Mouse (Mus musculus) neural tube, embryonic 14.5 days (tissue): ENCODE data around the gene Tnfaip6. TPM values are rescaled to one million over a fixed set of nuclear protein-coding genes. Genes with fewer than 3 reads are reported as not detected.
"Not testable (repeated sequence)": the region's sequence is repeated elsewhere in the genome, so short reads cannot be mapped to it uniquely, and the experiment has no call there.

Experiments
- ATAC-seq: fragments of 200-750 bp; cut with Nextera tagmentation; 2 replicates; pipeline ENCODE4 v1.8.0; 2017; ENCODE audit warnings: low read depth, mild to moderate bottlenecking, moderate TSS enrichment, moderate library complexity
- H3K27ac ChIP-seq: fragments of 300-500 bp; sonication (generic); 2 replicates; pipeline ENCODE4 v1.5.1; 2014; ENCODE audit warnings: low read depth, mild to moderate bottlenecking, control low read depth, low read length, moderate library complexity, mixed read lengths
- H3K27me3 ChIP-seq: fragments of 300-500 bp; sonication (generic); 2 replicates; pipeline ENCODE4 v1.6.1; 2014; ENCODE audit warnings: low read length; ENCODE audit not compliant: control insufficient read depth, insufficient read depth
- H3K36me3 ChIP-seq: fragments of 300-500 bp; sonication (generic); 2 replicates; pipeline ENCODE4 v1.6.1; 2014; ENCODE audit warnings: low read length, mixed read lengths; ENCODE audit not compliant: control insufficient read depth, insufficient read depth
- H3K4me1 ChIP-seq: fragments of 300-500 bp; sonication (generic); 2 replicates; pipeline ENCODE4 v1.6.1; 2014; ENCODE audit warnings: low read length; ENCODE audit not compliant: control insufficient read depth, insufficient read depth
- H3K4me2 ChIP-seq: fragments of 300-500 bp; sonication (generic); 2 replicates; pipeline ENCODE4 v1.6.1; 2014; ENCODE audit warnings: mild to moderate bottlenecking, low read depth, low read length, control low read depth
- H3K4me3 ChIP-seq: fragments of 300-500 bp; sonication (generic); 2 replicates; pipeline ENCODE4 v1.5.1; 2014; ENCODE audit warnings: low read depth, low read length, control low read depth, mixed read lengths
- H3K9ac ChIP-seq: fragments of 300-500 bp; sonication (generic); replicated peaks from 2 replicates; pipeline ENCODE4 v1.6.1; 2014; ENCODE audit warnings: low read depth, mild to moderate bottlenecking, control low read depth, low read length, mixed read lengths
- H3K9me3 ChIP-seq: fragments of 300-500 bp; sonication (generic); 2 replicates; pipeline ENCODE4 v1.6.1; 2016; ENCODE audit warnings: low read length; ENCODE audit not compliant: control insufficient read depth
- WGBS: fragments of 180-500 bp; shearing (Covaris S2); extraction: QIAGEN DNeasy Blood & Tissue Kit; methylation state at CpG from one replicate; pipeline ENCODE4 v1.1.7; 2014; 5-methylcytosine and 5-hydroxymethylcytosine counted together
- polyA plus RNA-seq: library from polyadenylated mRNA; unstranded; fragments of >200 nt; fragmentation: Nextera tagmentation; extraction: Ambion mirVana; gene quantifications from 2 replicates; pipeline ENCODE4 v1.2.1, GENCODE M21; 2014

The Tnfaip6 gene
- 3.6 and 4.0 TPM in 2 replicates for polyA plus RNA-seq

DNA sequence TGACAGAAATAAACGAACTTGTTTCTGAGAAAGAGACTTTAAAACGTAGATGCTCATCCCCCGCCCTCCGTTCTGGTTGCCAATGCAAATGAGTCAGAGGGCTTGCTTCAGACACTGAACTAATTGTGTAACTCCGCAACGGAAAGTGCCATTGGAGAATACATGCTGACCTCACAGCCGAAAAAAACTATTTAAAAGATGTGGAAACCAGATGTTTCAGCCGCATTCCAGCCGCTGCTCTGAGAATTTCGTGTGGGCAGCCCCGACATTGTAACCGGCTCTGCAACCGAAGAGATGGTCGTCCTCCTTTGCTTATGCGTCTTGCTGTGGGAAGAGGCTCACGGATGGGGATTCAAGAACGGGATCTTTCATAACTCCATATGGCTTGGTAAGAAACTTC is at the start of gene Tnfaip6:
Tnfaip6 (plus strand) TSS at position 128 of the 400 bp plus-strand sequence.
- H3K36me3 ChIP-seq: no peaks in the 10 kb centered on the region
- no peaks in the 10 kb centered on the region for H3K27me3 ChIP-seq
- H3K9me3 ChIP-seq: no peaks in the 10 kb centered on the region
- WGBS: under 1% methylated on average over 17 of the region's 17 CpGs
- no peak for ATAC-seq
- H3K9ac ChIP-seq: 0 out of 2 replicates have a peak within 1 kb of the TSS, but pooled peaks have one; percentile 17
- peaks cover 2% of the 10 kb centered on the region; the same call in 1 of the 2 replicates for H3K4me1 ChIP-seq
- H3K27ac ChIP-seq: no peak within 1 kb of the TSS
- H3K4me2 ChIP-seq: peak within 1 kb of the TSS; percentile 68
- H3K4me3 ChIP-seq: peak within 1 kb of the TSS; percentile 37

DNA sequence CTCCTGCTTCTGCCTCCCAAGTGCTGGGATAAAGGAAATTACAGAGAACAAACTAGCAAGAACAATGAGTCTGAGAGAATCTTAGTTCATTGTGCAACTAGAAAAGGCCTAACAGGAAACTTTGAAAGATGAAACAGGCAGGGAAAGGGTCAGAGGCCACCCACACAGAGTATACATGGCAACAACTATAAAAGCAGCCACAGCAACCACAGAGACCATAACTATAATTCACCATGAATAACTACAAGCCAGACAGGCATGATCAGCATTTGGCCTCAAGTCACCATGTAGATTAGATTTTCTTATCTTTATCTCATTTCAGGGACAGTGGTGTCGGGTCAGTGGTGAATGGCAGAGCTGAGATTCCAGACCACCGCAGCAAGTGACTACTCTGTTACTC is 48.2 kb upstream of the Tnfaip6 start:
- Histone ChIP-seq H3K36me3 (no peaks in the 10 kb centered on the region), H3K4me3 (no peak overlapping the region), H3K9me3 (no peaks in the 10 kb centered on the region), H3K27me3 (no peaks in the 10 kb centered on the region), H3K27ac (no peak overlapping the region), H3K4me2 (no peak overlapping the region), H3K9ac (no peak overlapping the region), H3K4me1 (no peaks in the 10 kb centered on the region)
- 75% methylated on average over 2 of the region's 2 CpGs for WGBS
- ATAC-seq: no peak

DNA sequence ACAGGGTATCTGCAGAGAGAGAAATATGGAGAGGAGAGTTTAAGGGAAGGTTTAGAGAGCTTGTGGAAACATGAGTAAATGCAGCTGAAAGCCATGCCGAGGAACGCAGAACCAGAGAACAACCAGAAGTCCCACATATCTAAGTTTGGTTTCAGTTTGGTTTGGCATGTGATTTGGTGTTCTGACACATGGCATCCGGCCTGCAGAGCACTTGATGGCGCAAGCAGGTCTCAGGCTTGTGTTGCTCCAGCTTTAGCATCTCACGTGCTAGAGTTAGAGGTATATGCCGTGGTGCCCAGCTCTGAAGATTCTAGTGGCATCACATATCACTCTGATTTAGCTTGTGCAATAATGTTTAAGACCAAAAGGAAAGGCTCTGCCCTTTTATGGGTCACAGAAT is 46.4 kb upstream of the Tnfaip6 start:
- no peak overlapping the region for H3K4me3 ChIP-seq
- H3K27me3 ChIP-seq: no peaks in the 10 kb centered on the region
- no peak overlapping the region for H3K9ac ChIP-seq
- 93% methylated on average over 6 of the region's 6 CpGs for WGBS
- no peaks in the 10 kb centered on the region for H3K9me3 ChIP-seq
- no peaks in the 10 kb centered on the region for H3K36me3 ChIP-seq
- H3K4me1 ChIP-seq: no peaks in the 10 kb centered on the region
- ATAC-seq: no peak
- no peak overlapping the region for H3K27ac ChIP-seq
- H3K4me2 ChIP-seq: no peak overlapping the region

DNA sequence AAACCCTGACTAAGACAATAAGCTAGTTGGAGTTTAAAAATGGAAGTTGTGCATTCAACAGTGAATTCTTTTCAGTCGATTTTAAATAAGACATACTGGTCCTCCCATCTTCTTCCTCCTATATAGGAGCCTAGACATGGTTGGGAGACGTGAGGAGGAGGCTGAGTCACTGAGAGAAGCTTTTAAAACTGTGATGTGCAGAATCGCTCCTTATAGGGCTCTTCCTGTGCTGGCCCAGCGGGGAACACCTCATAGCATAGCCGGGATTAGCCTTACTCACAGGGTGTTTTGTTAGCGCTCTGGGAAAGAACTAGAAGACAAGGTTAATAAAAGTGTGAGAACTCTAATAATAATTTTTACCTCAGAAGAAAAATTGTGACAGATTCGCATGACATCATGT is 37.8 kb upstream of the Tnfaip6 start:
- Histone ChIP-seq H3K27me3 (no peaks in the 10 kb centered on the region), H3K27ac (no peak overlapping the region), H3K4me2 (no peak overlapping the region), H3K4me3 (no peak overlapping the region), H3K9ac (no peak overlapping the region), H3K36me3 (no peaks in the 10 kb centered on the region), H3K9me3 (no peaks in the 10 kb centered on the region), H3K4me1 (no peaks in the 10 kb centered on the region)
- WGBS: 64% methylated on average over 7 of the region's 7 CpGs
- ATAC-seq: no peak

DNA sequence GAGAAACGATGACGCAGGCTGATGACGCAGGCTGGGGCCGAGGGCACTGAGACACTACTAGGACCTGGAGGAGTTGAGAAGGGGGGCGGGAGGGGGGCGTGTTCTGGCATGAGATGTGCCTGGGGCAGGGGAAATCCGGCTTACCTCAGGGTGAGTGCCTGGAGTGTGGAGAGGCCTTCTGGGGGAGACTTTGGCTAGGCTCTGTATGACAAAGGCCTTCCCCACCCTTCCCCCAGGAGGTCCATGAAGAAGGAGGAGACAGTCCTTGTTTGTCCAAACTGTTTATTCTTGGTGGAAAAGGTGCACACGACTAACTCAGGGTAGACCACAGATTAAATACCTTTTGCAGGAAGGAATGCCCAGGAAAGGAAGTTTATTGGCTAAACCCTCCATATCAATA is 36.3 kb upstream of the Tnfaip6 start:
- 89% methylated on average over 8 of the region's 8 CpGs for WGBS
- H3K4me3 ChIP-seq: no peak overlapping the region
- H3K27ac ChIP-seq: no peak overlapping the region
- H3K9me3 ChIP-seq: no peaks in the 10 kb centered on the region
- H3K4me1 ChIP-seq: no peaks in the 10 kb centered on the region
- H3K36me3 ChIP-seq: no peaks in the 10 kb centered on the region
- H3K4me2 ChIP-seq: no peak overlapping the region
- no peaks in the 10 kb centered on the region for H3K27me3 ChIP-seq
- no peak for ATAC-seq
- no peak overlapping the region for H3K9ac ChIP-seq

DNA sequence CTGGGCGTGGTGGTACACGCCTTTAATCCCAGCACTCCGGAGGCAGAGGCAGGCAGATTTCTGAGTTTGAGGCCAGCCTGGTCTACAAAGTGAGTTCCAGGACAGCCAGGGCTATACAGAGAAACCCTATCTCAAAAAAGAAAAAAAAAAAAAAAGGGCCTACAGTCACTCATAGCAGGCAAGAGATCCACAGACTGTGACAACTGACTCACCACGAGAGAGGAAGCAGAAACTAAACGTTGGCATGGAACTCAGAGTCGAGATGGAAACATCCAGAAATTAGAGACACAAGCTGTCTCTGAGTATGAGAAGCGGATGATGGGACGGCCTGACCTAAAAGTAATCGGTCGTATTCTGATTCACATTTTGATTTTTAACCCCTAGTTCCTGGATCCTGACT is 35.5 kb upstream of the Tnfaip6 start:
- not testable (repeated sequence) for H3K4me1 ChIP-seq, ATAC-seq, H3K9ac ChIP-seq, H3K4me3 ChIP-seq, H3K9me3 ChIP-seq, H3K27me3 ChIP-seq, H3K27ac ChIP-seq, H3K36me3 ChIP-seq, H3K4me2 ChIP-seq
- 95% methylated on average over 10 of the region's 10 CpGs for WGBS

DNA sequence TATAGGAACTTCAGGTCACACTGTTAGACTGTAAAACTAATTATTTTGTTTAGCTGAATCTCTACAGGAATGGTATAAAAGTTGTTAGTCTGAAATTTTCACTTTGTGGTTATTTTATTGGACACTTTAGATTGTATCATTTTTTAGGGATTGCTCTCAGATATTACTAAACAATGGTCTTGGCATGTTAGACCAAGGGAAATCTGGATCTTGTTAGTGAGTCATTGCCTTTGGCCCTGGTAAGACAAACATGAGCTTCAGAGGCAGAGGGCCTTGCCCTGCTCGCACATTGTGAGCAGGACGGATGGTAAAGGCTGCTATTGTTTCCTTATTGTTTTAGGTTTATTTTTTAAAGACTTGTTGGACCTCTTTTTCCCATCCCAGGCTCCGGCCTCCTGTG is 31.4 kb upstream of the Tnfaip6 start:
- Histone ChIP-seq H3K4me3 (no peak overlapping the region), H3K36me3 (no peaks in the 10 kb centered on the region), H3K9ac (no peak overlapping the region), H3K4me1 (no peaks in the 10 kb centered on the region), H3K4me2 (no peak overlapping the region), H3K27ac (no peak overlapping the region), H3K27me3 (no peaks in the 10 kb centered on the region), H3K9me3 (no peaks in the 10 kb centered on the region)
- 70% methylated on average over 3 of the region's 3 CpGs for WGBS
- no peak for ATAC-seq

DNA sequence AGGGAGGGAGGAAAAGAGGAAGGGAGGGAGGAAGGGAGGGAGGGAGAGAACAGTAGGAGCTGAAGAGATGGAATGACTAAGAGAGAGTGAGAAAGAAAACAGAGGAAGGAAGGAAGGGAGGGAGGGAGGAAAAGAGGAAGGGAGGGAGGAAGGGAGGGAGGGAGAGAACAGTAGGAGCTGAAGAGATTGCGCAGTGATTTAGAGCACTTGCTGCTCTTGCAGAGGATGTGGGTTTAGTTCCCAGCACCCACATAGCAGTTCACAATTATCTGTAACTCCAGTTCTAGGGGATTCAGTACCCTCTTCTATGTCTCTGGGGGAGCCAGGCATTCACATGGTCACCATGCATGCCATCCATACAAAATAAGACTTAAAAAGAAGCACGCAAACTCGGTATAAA is 26.0 kb upstream of the Tnfaip6 start:
- 87% methylated on average over 3 of the region's 3 CpGs for WGBS
- not testable (repeated sequence) for ATAC-seq, H3K36me3 ChIP-seq, H3K4me2 ChIP-seq, H3K9me3 ChIP-seq, H3K4me3 ChIP-seq, H3K27me3 ChIP-seq, H3K27ac ChIP-seq, H3K9ac ChIP-seq, H3K4me1 ChIP-seq

DNA sequence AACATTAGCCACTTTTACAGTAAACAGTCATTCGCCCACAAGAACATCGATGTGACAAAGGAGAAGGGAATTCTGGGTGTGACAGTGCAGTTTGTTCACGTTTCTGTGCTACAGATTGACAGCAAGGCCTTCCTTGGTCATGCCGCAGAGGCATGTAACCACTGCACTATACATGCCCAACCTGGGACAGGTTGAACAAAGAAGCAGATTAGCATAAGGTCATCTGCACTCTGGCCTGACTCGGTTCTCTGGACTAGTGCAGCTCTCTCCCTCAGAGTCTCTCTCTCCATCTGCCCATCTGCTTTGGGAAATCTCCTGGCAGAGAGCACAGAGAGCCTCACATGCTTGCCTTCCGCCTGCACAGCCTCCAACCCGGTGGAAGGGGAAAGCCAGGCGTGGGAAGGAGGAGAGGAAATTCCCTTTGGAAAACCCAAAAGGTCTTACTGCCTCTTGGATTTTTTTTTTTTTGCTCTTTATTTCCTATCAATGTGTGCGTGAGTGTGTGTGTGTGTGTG is 24.4 kb upstream of the Tnfaip6 start:
- Histone ChIP-seq H3K27ac (no peak overlapping the region), H3K4me2 (no peak overlapping the region), H3K9me3 (no peaks in the 10 kb centered on the region), H3K4me1 (no peaks in the 10 kb centered on the region), H3K9ac (no peak overlapping the region), H3K4me3 (no peak overlapping the region), H3K27me3 (no peaks in the 10 kb centered on the region), H3K36me3 (no peaks in the 10 kb centered on the region)
- no peak for ATAC-seq
- 80% methylated on average over 9 of the region's 9 CpGs for whole genome bisulfite sequencing
